ENCODE assay signal across 8 mouse cellular contexts in the genomic region with DNA sequence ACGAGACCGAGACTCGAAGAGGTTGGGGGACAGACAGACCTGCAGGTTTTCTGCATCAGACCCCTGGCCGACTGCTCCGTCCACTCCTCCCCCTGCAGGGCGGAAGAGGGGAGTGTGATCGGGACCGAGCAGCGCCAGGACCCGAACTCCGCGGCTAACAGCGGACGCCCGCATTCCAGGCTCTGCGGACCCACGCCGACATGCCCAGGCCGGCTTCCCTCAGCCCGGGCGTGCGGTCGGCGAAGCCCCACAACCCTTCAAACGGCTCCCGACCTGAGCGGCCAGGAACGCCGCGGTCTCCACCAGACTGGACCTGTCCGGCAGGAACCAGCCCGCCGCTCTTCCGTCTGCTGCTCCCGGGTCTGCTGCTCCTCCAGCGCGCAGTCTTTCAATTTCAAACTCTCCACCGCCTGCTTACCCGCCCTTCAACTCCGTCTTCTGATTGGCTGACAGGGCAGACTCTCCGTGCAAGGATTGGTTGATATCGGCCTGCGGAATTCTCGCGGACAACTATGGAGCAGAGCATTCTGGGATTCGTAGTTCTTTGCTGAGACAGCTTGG. TPM values are rescaled to one million over a fixed set of nuclear protein-coding genes. Genes with fewer than 3 reads are reported as not detected.
A peak's percentile ranks its signal among the peaks of the same experiment; 100 is the strongest.
DNase-seq lines count a peak whose midpoint lies in the region; ATAC-seq lines count a peak whose summit lies in the region.

A gene (minus strand): TSS at position 404 of the 561 bp plus-strand sequence.

- intact Hi-C loops in left cerebral cortex, postnatal 14 days (cut with DNase I), result no loop called here

- H3K27me3 ChIP-seq in intestine, embryonic 14.5 days (replicated peaks; ENCODE audit: control insufficient read depth, insufficient read depth, low read length), result no peaks in the 10 kb centered on the region

- H3K27ac ChIP-seq in intestine, embryonic 14.5 days (ENCODE audit: low read depth), result peak within 1 kb of the TSS; percentile 70; the same call in 1 of the 2 replicates

- H3K4me1 ChIP-seq in intestine, embryonic 14.5 days (replicated peaks; ENCODE audit: control insufficient read depth, insufficient read depth, low read length), result peaks cover 10% of the 10 kb centered on the region

- H3K9ac ChIP-seq in intestine, embryonic 14.5 days (ENCODE audit: low read length), result peak within 1 kb of the TSS; percentile 83

- peaks cover 23% of the 10 kb centered on the region for H3K36me3 ChIP-seq in intestine, embryonic 14.5 days (ENCODE audit: control insufficient read depth, insufficient read depth, low read length)

- H3K4me3 ChIP-seq in intestine, embryonic 14.5 days (ENCODE audit: low read depth, low read length), result peak within 1 kb of the TSS; percentile 88

- peak; percentile 99 for ATAC-seq in intestine, embryonic 14.5 days (replicated peaks; ENCODE audit: low FRiP score, low TSS enrichment, low read depth)

- under 1% methylated on average over 46 of the region's 46 CpGs for WGBS in intestine, embryonic 14.5 days

- DNase-seq in adrenal gland, adult 18-20 months (ENCODE audit: low spot score in 2 of 2), result peak; percentile 71 to 72
- DNase-seq in embryo, embryonic 11 days, result peak; percentile 95
- DNase-seq in gastrocnemius, postnatal 25 days, result peak; percentile 91
- peak; percentile 88 for DNase-seq in intestine, embryonic 14.5 days (ENCODE audit: low spot score)
- peak; percentile 92 to 95 for DNase-seq in left cerebral cortex, postnatal 14 days (ENCODE audit: low spot score in 2 of 2)
- peak; percentile 97 for DNase-seq in mesoderm, embryonic 11.5 days (ENCODE audit: low read depth, low spot score)
- DNase-seq in right cerebral cortex, postnatal 36 days (ENCODE audit: low spot score in 2 of 2), result peak; percentile 79 to 89
- DNase-seq in yolk sac, embryonic 10.5 days (ENCODE audit: low spot score), result peak; percentile 96

- peak within 1 kb of the TSS; percentile 64 for H3K4me2 ChIP-seq in intestine, embryonic 14.5 days (ENCODE audit: low read length)

- no peaks in the 10 kb centered on the region for H3K9me3 ChIP-seq in intestine, embryonic 14.5 days (ENCODE audit: control insufficient read depth, low read length)

RNA-seq across cellular contexts. Expression of the gene that starts here (rescaled TPM):
- total RNA-seq in adrenal gland, adult 18-20 months (2021), result 1 to 10 TPM; 1.4 TPM
- total RNA-seq in gastrocnemius, postnatal 25 days (2021), result 1 to 10 TPM in 1 of 2 experiments, under 1 TPM in 1; 0.56 to 1.0 TPM
- 144 and 155 TPM in 2 replicates for polyA plus RNA-seq in intestine, embryonic 14.5 days (2014; fragmentation: Nextera tagmentation; extraction: Ambion mirVana)
- total RNA-seq in left cerebral cortex, postnatal 14 days (2021), result 1 to 10 TPM; 2.0 to 3.1 TPM

Comparison
In these comparisons a context has a peak if more than half of its experiments do, and no peak if none do; other contexts are left out.
1. Peak in every context shown above with its lines: DNase-seq, ATAC-seq, H3K4me3 ChIP-seq and H3K27ac ChIP-seq.